ENCODE assay signal across 11 mouse cellular contexts in genomic region chr19:7058541-7058940, GRCm38 (mm10). TPM values are rescaled to one million over a fixed set of nuclear protein-coding genes. Genes with fewer than 3 reads are reported as not detected.
DNase-seq lines count a peak whose midpoint lies in the region; ATAC-seq and TF ChIP-seq lines count a peak whose summit lies in the region.
"Had no signal": no experiment of that assay in that cellular context is flagged by ENCODE, and none has a peak within 500 bp of the region (broad histone marks: within the 10 kb centered on the region; RNA-seq: fewer than 3 reads in every experiment).

No protein-coding gene starts in this region.

- peak overlapping the region; percentile 18; the same call in 1 of the 2 replicates for H3K9ac ChIP-seq in heart, adult 2 months (ENCODE audit: low read depth, low read length)
- no peak overlapping the region for H3K9ac ChIP-seq in lung, embryonic 16.5 days (ENCODE audit: low read length)
- H3K9ac ChIP-seq in limb, embryonic 12.5 days (replicated peaks): no peak overlapping the region
- no peak overlapping the region for H3K9ac ChIP-seq in stomach, embryonic 15.5 days

- WGBS in heart, adult 2 months: 70% methylated on average over 6 of the region's 6 CpGs
- WGBS in lung, embryonic 16.5 days: 65% methylated on average over 6 of the region's 6 CpGs
- WGBS in limb, embryonic 12.5 days: 59% methylated on average over 6 of the region's 6 CpGs
- 71% methylated on average over 6 of the region's 6 CpGs for WGBS in stomach, embryonic 15.5 days

- TF ChIP-seq CTCF in heart, adult 2 months (IDR thresholded peaks at IDR 0.05): no peak

- H3K79me2 ChIP-seq in heart, adult 2 months (replicated peaks; ENCODE audit: control insufficient read depth, insufficient read depth, low read length): no peaks in the 10 kb centered on the region

- no peak for TF ChIP-seq POLR2A in heart, adult 2 months (IDR thresholded peaks at IDR 0.05; ENCODE audit: insufficient read depth, low read depth, low read length)

- DNase-seq in heart, adult 2 months: no peak
- no peak for DNase-seq in heart, adult 18-20 months
- no peak for DNase-seq in lung, adult 18-20 months
- no peak for DNase-seq in adrenal gland, postnatal 14 days
- DNase-seq: thymus, adult 18-20 months had no signal

- no peaks in the 10 kb centered on the region for H3K27me3 ChIP-seq in heart, adult 2 months (ENCODE audit: control insufficient read depth, insufficient read depth, low read length)
- H3K27me3 ChIP-seq in lung, embryonic 16.5 days (ENCODE audit: control insufficient read depth, insufficient read depth, low read depth, low read length): no peaks in the 10 kb centered on the region
- H3K27me3 ChIP-seq in limb, embryonic 12.5 days: peaks cover 33% of the 10 kb centered on the region
- no peaks in the 10 kb centered on the region for H3K27me3 ChIP-seq in stomach, embryonic 15.5 days (replicated peaks)

- peaks cover 2% of the 10 kb centered on the region for H3K4me1 ChIP-seq in heart, adult 2 months (ENCODE audit: control insufficient read depth, insufficient read depth, low read length)
- H3K4me1 ChIP-seq in lung, embryonic 16.5 days (replicated peaks; ENCODE audit: control insufficient read depth, insufficient read depth, low read length): peaks cover 17% of the 10 kb centered on the region
- peaks cover 29% of the 10 kb centered on the region for H3K4me1 ChIP-seq in limb, embryonic 12.5 days (replicated peaks)
- peaks cover 27% of the 10 kb centered on the region for H3K4me1 ChIP-seq in stomach, embryonic 15.5 days

- ATAC-seq in lung, embryonic 16.5 days (ENCODE audit: low read depth): no peak
- ATAC-seq in limb, embryonic 12.5 days (ENCODE audit: insufficient number of reproducible peaks, insufficient read depth, low FRiP score, low TSS enrichment, low read depth): no peak
- no peak for ATAC-seq in stomach, embryonic 15.5 days (ENCODE audit: insufficient read depth, low FRiP score, low read depth)
- ATAC-seq in granulocyte monocyte progenitor cell, adult 5-6 weeks (replicated peaks; ENCODE audit: poor library complexity, severe bottlenecking): no peak

- H3K36me3 ChIP-seq in heart, adult 2 months (ENCODE audit: control insufficient read depth, insufficient read depth, low read length): no peaks in the 10 kb centered on the region
- no peaks in the 10 kb centered on the region for H3K36me3 ChIP-seq in lung, embryonic 16.5 days (ENCODE audit: control insufficient read depth, insufficient read depth, low read length)
- H3K36me3 ChIP-seq in limb, embryonic 12.5 days: no peaks in the 10 kb centered on the region
- H3K36me3 ChIP-seq in stomach, embryonic 15.5 days: no peaks in the 10 kb centered on the region

- peak overlapping the region; percentile 82; the same call in 1 of the 2 replicates for H3K27ac ChIP-seq in heart, adult 2 months
- no peak overlapping the region for H3K27ac ChIP-seq in lung, embryonic 16.5 days (ENCODE audit: low read length)
- 0 out of 2 replicates have a peak overlapping the region, but pooled peaks have one; percentile 20 for H3K27ac ChIP-seq in limb, embryonic 12.5 days
- H3K27ac ChIP-seq in stomach, embryonic 15.5 days: no peak overlapping the region

- no peak for TF ChIP-seq EP300 in heart, adult 2 months (IDR thresholded peaks at IDR 0.05; ENCODE audit: insufficient read depth, low read depth, low read length)

- H3K4me2 ChIP-seq in lung, embryonic 16.5 days (ENCODE audit: low read depth, low read length): peak overlapping the region; percentile 97; the same call in 1 of the 2 replicates
- H3K4me2 ChIP-seq in limb, embryonic 12.5 days: peak overlapping the region; percentile 100
- peak overlapping the region; percentile 100 for H3K4me2 ChIP-seq in stomach, embryonic 15.5 days

- intact Hi-C loops in heart, adult 2 months (cut with DNase I): no loop called here

- H3K4me3 ChIP-seq in heart, adult 2 months: peak overlapping the region; percentile 78; the same call in 1 of the 2 replicates
- no peak overlapping the region for H3K4me3 ChIP-seq in lung, embryonic 16.5 days (ENCODE audit: low read length)
- H3K4me3 ChIP-seq in limb, embryonic 12.5 days (replicated peaks): no peak overlapping the region
- H3K4me3 ChIP-seq in stomach, embryonic 15.5 days (replicated peaks): no peak overlapping the region

- H3K9me3 ChIP-seq in lung, embryonic 16.5 days (ENCODE audit: control insufficient read depth, low read length): no peaks in the 10 kb centered on the region
- no peaks in the 10 kb centered on the region for H3K9me3 ChIP-seq in limb, embryonic 12.5 days
- no peaks in the 10 kb centered on the region for H3K9me3 ChIP-seq in stomach, embryonic 15.5 days

RNA-seq across cellular contexts. Expression of gene Macrod1, which starts 1.9 kb away (rescaled TPM):
- total RNA-seq in heart, adult 2 months (2021): 100 to 1,000 TPM; 262 to 309 TPM
- 260 and 278 TPM in 2 replicates for polyA plus RNA-seq in heart, adult 2 months (2012; rRNA removed)
- total RNA-seq in heart, adult 18-20 months (2021): 100 to 1,000 TPM; 303 to 332 TPM
- polyA plus RNA-seq in lung, embryonic 16.5 days (2015; fragmentation: Nextera tagmentation; extraction: Ambion mirVana): 15.3 and 17.6 TPM in 2 replicates
- polyA plus RNA-seq in limb, embryonic 12.5 days (2016; fragmentation: Nextera tagmentation; extraction: Ambion mirVana): 12.3 and 13.2 TPM in 2 replicates
- 11.7 and 13.3 TPM in 2 replicates for polyA plus RNA-seq in stomach, embryonic 15.5 days (2015; fragmentation: Nextera tagmentation; extraction: Ambion mirVana)
- 118 and 138 TPM in 2 replicates for total RNA-seq in adrenal gland, postnatal 14 days (2021)
- 7.8 and 13.6 TPM in 2 replicates for total RNA-seq in granulocyte monocyte progenitor cell, adult 5-6 weeks (2014; fragmentation: Nextera tagmentation)
- 4.5 and 6.3 TPM in 2 replicates for total RNA-seq in granulocyte monocyte progenitor cell, adult 5-6 weeks (2017)

RNA-seq across cellular contexts. Expression of gene Stip1, which starts 18.8 kb away (rescaled TPM):
- 100 to 1,000 TPM; 117 to 121 TPM for total RNA-seq in heart, adult 2 months (2021)
- 49.9 and 80.2 TPM in 2 replicates for polyA plus RNA-seq in heart, adult 2 months (2012; rRNA removed)
- 100 to 1,000 TPM; 137 to 160 TPM for total RNA-seq in heart, adult 18-20 months (2021)
- polyA plus RNA-seq in lung, embryonic 16.5 days (2015; fragmentation: Nextera tagmentation; extraction: Ambion mirVana): 220 and 243 TPM in 2 replicates
- 292 and 312 TPM in 2 replicates for polyA plus RNA-seq in limb, embryonic 12.5 days (2016; fragmentation: Nextera tagmentation; extraction: Ambion mirVana)
- polyA plus RNA-seq in stomach, embryonic 15.5 days (2015; fragmentation: Nextera tagmentation; extraction: Ambion mirVana): 185 and 219 TPM in 2 replicates
- 132 and 155 TPM in 2 replicates for total RNA-seq in adrenal gland, postnatal 14 days (2021)
- total RNA-seq in granulocyte monocyte progenitor cell, adult 5-6 weeks (2014; fragmentation: Nextera tagmentation): 162 and 187 TPM in 2 replicates
- total RNA-seq in granulocyte monocyte progenitor cell, adult 5-6 weeks (2017): 246 and 270 TPM in 2 replicates

RNA-seq across cellular contexts. Expression of gene Fermt3, which starts 39.3 kb away (rescaled TPM):
- total RNA-seq in heart, adult 2 months (2021): 1 to 10 TPM; 5.2 to 9.0 TPM
- polyA plus RNA-seq in heart, adult 2 months (2012; rRNA removed): 4.7 and 7.8 TPM in 2 replicates
- total RNA-seq in heart, adult 18-20 months (2021): 1 to 10 TPM; 4.4 to 6.0 TPM
- 11.1 and 15.6 TPM in 2 replicates for polyA plus RNA-seq in lung, embryonic 16.5 days (2015; fragmentation: Nextera tagmentation; extraction: Ambion mirVana)
- polyA plus RNA-seq in limb, embryonic 12.5 days (2016; fragmentation: Nextera tagmentation; extraction: Ambion mirVana): 7.1 and 7.8 TPM in 2 replicates
- polyA plus RNA-seq in stomach, embryonic 15.5 days (2015; fragmentation: Nextera tagmentation; extraction: Ambion mirVana): 14.0 and 16.2 TPM in 2 replicates
- 6.4 and 14.2 TPM in 2 replicates for total RNA-seq in adrenal gland, postnatal 14 days (2021)
- total RNA-seq in granulocyte monocyte progenitor cell, adult 5-6 weeks (2014; fragmentation: Nextera tagmentation): 103 and 119 TPM in 2 replicates
- 182 and 230 TPM in 2 replicates for total RNA-seq in granulocyte monocyte progenitor cell, adult 5-6 weeks (2017)

RNA-seq across cellular contexts. Expression of gene Flrt1, which starts 47.0 kb away (rescaled TPM):
- total RNA-seq in heart, adult 2 months (2021): 1 to 10 TPM; 1.1 to 1.2 TPM
- 0.84 and 0.94 TPM in 2 replicates for polyA plus RNA-seq in heart, adult 2 months (2012; rRNA removed)
- total RNA-seq in heart, adult 18-20 months (2021): 1 to 10 TPM in 1 of 2 experiments, under 1 TPM in 1; 0.82 to 1.4 TPM
- polyA plus RNA-seq in lung, embryonic 16.5 days (2015; fragmentation: Nextera tagmentation; extraction: Ambion mirVana): 0.99 and 1.1 TPM in 2 replicates
- 3.5 and 4.4 TPM in 2 replicates for polyA plus RNA-seq in limb, embryonic 12.5 days (2016; fragmentation: Nextera tagmentation; extraction: Ambion mirVana)
- 3.5 and 4.2 TPM in 2 replicates for polyA plus RNA-seq in stomach, embryonic 15.5 days (2015; fragmentation: Nextera tagmentation; extraction: Ambion mirVana)
- 1.2 and 1.5 TPM in 2 replicates for total RNA-seq in adrenal gland, postnatal 14 days (2021)
- not detected in 2 replicates for total RNA-seq in granulocyte monocyte progenitor cell, adult 5-6 weeks (2014; fragmentation: Nextera tagmentation)
- not detected in 2 replicates for total RNA-seq in granulocyte monocyte progenitor cell, adult 5-6 weeks (2017)
- total RNA-seq: megakaryocyte progenitor cell, adult 5-6 weeks had no signal
- polyA plus RNA-seq: erythroblast, embryonic 14.5 days had no signal

Comparison
In these comparisons a context has a peak if more than half of its experiments do, and no peak if none do; other contexts are left out.
1. H3K27ac ChIP-seq: peak in heart, adult 2 months (single experiment) and limb, embryonic 12.5 days (single experiment); none in lung, embryonic 16.5 days (single experiment) and stomach, embryonic 15.5 days (single experiment).
2. Peak in every context shown above with its lines, with median percentiles within 50 percentile points of each other: H3K4me2 ChIP-seq.